Mouse (Mus musculus): ENCODE results near the gene Ccdc3.

Gene Ccdc3

GRCm38 (mm10) chr2:5161002-5161745 is 23.6 kb downstream of the Ccdc3 start:
- DNase-seq (ENCODE audit: low spot score in 2 of 2) = no peak

- no peak for DNase-seq (ENCODE audit: low spot score in 2 of 2)
These were observed 24.5 kb downstream of the Ccdc3 start for GRCm38 (mm10) chr2:5161908-5162674.

GRCm38 (mm10) chr2:5162756-5163155 is 25.2 kb downstream of the Ccdc3 start:
- no peak for DNase-seq (ENCODE audit: low spot score in 2 of 2)

- DNase-seq (ENCODE audit: low spot score in 2 of 2) = no peak
These were observed 28.4 kb downstream of the Ccdc3 start for GRCm38 (mm10) chr2:5165941-5166361.

- DNase-seq (ENCODE audit: low spot score in 2 of 2) = no peak
These were observed 29.2 kb downstream of the Ccdc3 start for GRCm38 (mm10) chr2:5166796-5167195.

- no peak for DNase-seq (ENCODE audit: low spot score in 2 of 2)
These were observed 33.2 kb downstream of the Ccdc3 start for GRCm38 (mm10) chr2:5170815-5171214.

- DNase-seq (ENCODE audit: low spot score in 2 of 2) = no peak
These were observed 33.9 kb downstream of the Ccdc3 start for GRCm38 (mm10) chr2:5171301-5172000.

- DNase-seq (ENCODE audit: low spot score in 2 of 2) = no peak
These were observed 35.2 kb downstream of the Ccdc3 start for GRCm38 (mm10) chr2:5172773-5173172.

GRCm38 (mm10) chr2:5174716-5175115 is 37.1 kb downstream of the Ccdc3 start:
- DNase-seq (ENCODE audit: low spot score in 2 of 2) = no peak

GRCm38 (mm10) chr2:5181462-5182443 is 44.2 kb downstream of the Ccdc3 start:
- DNase-seq (ENCODE audit: low spot score in 2 of 2) = no peak

GRCm38 (mm10) chr2:5184166-5184565 is 46.6 kb downstream of the Ccdc3 start:
- no peak for DNase-seq (ENCODE audit: low spot score in 2 of 2)

GRCm38 (mm10) chr2:5185631-5186030 is 48.1 kb downstream of the Ccdc3 start:
- no peak for DNase-seq (ENCODE audit: low spot score in 2 of 2)

GRCm38 (mm10) chr2:5192156-5192555 is 54.6 kb downstream of the Ccdc3 start:
- no peak for DNase-seq (ENCODE audit: low spot score in 2 of 2)

GRCm38 (mm10) chr2:5193071-5193470 is 55.5 kb downstream of the Ccdc3 start:
- no peak for DNase-seq (ENCODE audit: low spot score in 2 of 2)

- DNase-seq (ENCODE audit: low spot score in 2 of 2) = no peak
These were observed 57.2 kb downstream of the Ccdc3 start for GRCm38 (mm10) chr2:5194701-5195215.

- no peak for DNase-seq (ENCODE audit: low spot score in 2 of 2)
These were observed 59.9 kb downstream of the Ccdc3 start for GRCm38 (mm10) chr2:5197486-5197885.

- no peak for DNase-seq (ENCODE audit: low spot score in 2 of 2)
These were observed 61.7 kb downstream of the Ccdc3 start for GRCm38 (mm10) chr2:5199289-5199688.

GRCm38 (mm10) chr2:5200817-5201364 is 63.3 kb downstream of the Ccdc3 start:
- no peak for DNase-seq (ENCODE audit: low spot score in 2 of 2)

GRCm38 (mm10) chr2:5203146-5203545 is 65.6 kb downstream of the Ccdc3 start:
- DNase-seq (ENCODE audit: low spot score in 2 of 2) = no peak

- DNase-seq (ENCODE audit: low spot score in 2 of 2) = no peak
These were observed 67.4 kb downstream of the Ccdc3 start for GRCm38 (mm10) chr2:5204941-5205340.

GRCm38 (mm10) chr2:5206651-5207050 is 69.1 kb downstream of the Ccdc3 start:
- no peak for DNase-seq (ENCODE audit: low spot score in 2 of 2)
